Mouse (Mus musculus) heart, adult 2 months (tissue): ENCODE results near the gene Pgap2. TPM values are rescaled to one million over a fixed set of nuclear protein-coding genes. Genes with fewer than 3 reads are reported as not detected.

ENCODE experiments used
- DNase-seq, 2 experiments: peaks; one replicate each; pipeline ENCODE4 v3.0.0; 2021
- H3K27ac ChIP-seq: fragments of 200-600 bp; 2 replicates; pipeline ENCODE4 v1.8.1; 2022
- H3K27me3 ChIP-seq: fragments of 200-500 bp; 2 replicates; pipeline ENCODE4 v1.6.1; 2012; ENCODE audit warnings: mild to moderate bottlenecking, low read length, inconsistent platforms, mixed read lengths; ENCODE audit not compliant: control insufficient read depth, insufficient read depth
- H3K36me3 ChIP-seq: fragments of 200-500 bp; 2 replicates; pipeline ENCODE4 v1.6.1; 2012; ENCODE audit warnings: low read length, inconsistent platforms; ENCODE audit not compliant: control insufficient read depth, insufficient read depth
- H3K4me1 ChIP-seq: fragments of 200-500 bp; 2 replicates; pipeline ENCODE4 v1.6.1; 2011; ENCODE audit warnings: low read length; ENCODE audit not compliant: control insufficient read depth, insufficient read depth
- H3K4me3 ChIP-seq: fragments of 200-600 bp; 2 replicates; pipeline ENCODE4 v1.8.1; 2022
- H3K79me2 ChIP-seq: fragments of 200-500 bp; replicated peaks from 2 replicates; pipeline ENCODE4 v1.6.1; 2012; ENCODE audit warnings: mild to moderate bottlenecking, inconsistent platforms, low read length, moderate library complexity, mixed read lengths; ENCODE audit not compliant: control insufficient read depth, insufficient read depth
- H3K9ac ChIP-seq: fragments of 200-500 bp; 2 replicates; pipeline ENCODE4 v1.6.1; 2012; ENCODE audit warnings: low read depth, mild to moderate bottlenecking, control low read depth, inconsistent platforms, low read length, mixed read lengths
- CTCF ChIP-seq: fragments of 200-600 bp; IDR thresholded peaks from 2 replicates; pipeline ENCODE4 v1.8.1; 2022; ENCODE audit warnings: antibody characterized with exemption, mild to moderate bottlenecking, moderate library complexity
- EP300 ChIP-seq: fragments of 200-500 bp; IDR thresholded peaks from 2 replicates; pipeline ENCODE4 v1.6.1; 2011; ENCODE audit warnings: low read depth, low read length, control low read depth; ENCODE audit not compliant: insufficient read depth
- POLR2A ChIP-seq: fragments of 200-500 bp; IDR thresholded peaks from 2 replicates; pipeline ENCODE4 v1.6.1; 2011; ENCODE audit warnings: mild to moderate bottlenecking, low read depth, low read length, control low read depth; ENCODE audit not compliant: insufficient read depth
- WGBS: fragments of 180-500 bp; shearing (Covaris S2); methylation state at CpG from one replicate; pipeline ENCODE4 v1.1.7; 2018; 5-methylcytosine and 5-hydroxymethylcytosine counted together
- intact Hi-C: fragments of 180-260 bp; cut with DNase I; formaldehyde crosslinking; loops from one replicate; pipeline ENCODE4 v1.15.1; 2025
- polyA plus RNA-seq: library from polyadenylated mRNA; depleted of rRNA; stranded (reverse); fragments of >200 nt; gene quantifications from 2 replicates; pipeline ENCODE4 v1.2.3, GENCODE M21; 2012
- total RNA-seq, 2 experiments: library from RNA; stranded (reverse); gene quantifications; 2 replicates each; pipeline ENCODE4 v1.2.3; 2021

The Pgap2 gene
- total and polyA plus RNA-seq, 3 experiments, result 59.7 to 124 (median 65.4) TPM

- TF ChIP-seq POLR2A (no peak), CTCF (no peak), EP300 (no peak)
- Histone ChIP-seq H3K4me3 (peak overlapping the region; percentile 78), H3K79me2 (peaks cover 2% of the 10 kb centered on the region), H3K36me3 (peaks cover 4% of the 10 kb centered on the region; the same call in 1 of the 2 replicates), H3K4me1 (peaks cover 24% of the 10 kb centered on the region), H3K9ac (peak overlapping the region; percentile 97), H3K27me3 (no peaks in the 10 kb centered on the region), H3K27ac (peak overlapping the region; percentile 99)
- DNase-seq, result no peak
- intact Hi-C loops, result no loop called here
- WGBS, result under 1% methylated on average over 22 of the region's 23 CpGs
These were observed 39.5 kb downstream of the Pgap2 start for GRCm38 (mm10) chr7:102249531-102249895.

- peak; percentile 89 for DNase-seq
- peak overlapping the region; percentile 97 for H3K9ac ChIP-seq
- no peaks in the 10 kb centered on the region for H3K27me3 ChIP-seq
- H3K79me2 ChIP-seq, result peaks cover 2% of the 10 kb centered on the region
- peak overlapping the region; percentile 99 for H3K27ac ChIP-seq
- WGBS, result under 1% methylated on average over 46 of the region's 49 CpGs
- no peak for TF ChIP-seq CTCF
- peak; percentile 84 for TF ChIP-seq POLR2A
- 0 out of 2 replicates have a peak, but pooled peaks have one; percentile 44 for TF ChIP-seq EP300
- peaks cover 21% of the 10 kb centered on the region for H3K4me1 ChIP-seq
- peaks cover 4% of the 10 kb centered on the region; the same call in 1 of the 2 replicates for H3K36me3 ChIP-seq
- intact Hi-C loops, result loop anchor here (1.0 to 5.0 kb wide), 4 partner anchors 28 to 598 kb away; partner anchors contain the start of genes Nup98 and Pgap2
- H3K4me3 ChIP-seq, result peak overlapping the region; percentile 78
These were observed 40.1 kb downstream of the Pgap2 start for GRCm38 (mm10) chr7:102249896-102250630.

DNA sequence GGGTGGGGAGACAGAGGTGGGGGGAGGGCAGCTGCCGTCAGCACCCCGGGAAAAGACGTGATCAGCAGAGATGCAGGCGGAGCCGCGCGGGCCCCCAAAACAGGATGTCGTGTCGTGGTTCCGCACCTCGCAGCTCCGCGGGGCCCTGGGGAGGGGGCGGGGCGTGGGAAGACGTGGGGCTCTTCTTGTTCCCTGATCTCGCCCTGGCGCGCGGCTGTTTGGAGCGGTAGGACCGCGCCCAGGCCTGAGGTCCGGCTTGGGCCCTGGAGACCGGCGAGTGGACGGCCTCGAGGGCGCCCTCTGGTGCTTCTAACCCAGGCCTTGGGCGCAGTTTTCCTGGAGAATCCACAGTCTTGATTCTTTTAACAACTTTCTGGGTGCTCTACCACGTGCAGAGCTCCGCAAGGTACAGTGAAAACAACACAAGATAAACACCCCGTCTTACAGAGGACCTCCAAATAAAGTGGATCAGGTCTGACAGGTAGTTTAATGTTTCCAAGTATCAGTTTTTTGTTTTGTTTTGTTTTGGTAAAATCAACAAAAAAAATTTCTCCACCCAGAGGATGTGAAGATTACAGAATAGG, 40.7 kb downstream of the Pgap2 start:
- TF ChIP-seq EP300, result peak; percentile 61; the same call in 1 of the 2 replicates
- no peak; the same call in 1 of the 2 replicates for TF ChIP-seq POLR2A
- TF ChIP-seq CTCF, result peak; percentile 98
- peak overlapping the region; percentile 99 for H3K27ac ChIP-seq
- H3K27me3 ChIP-seq, result no peaks in the 10 kb centered on the region
- peaks cover under 1% of the 10 kb centered on the region for H3K79me2 ChIP-seq
- peak overlapping the region; percentile 78 for H3K4me3 ChIP-seq
- DNase-seq, result peak; percentile 95 to 98
- peaks cover 4% of the 10 kb centered on the region; the same call in 1 of the 2 replicates for H3K36me3 ChIP-seq
- peak overlapping the region; percentile 83 for H3K9ac ChIP-seq
- 1% methylated on average over 33 of the region's 33 CpGs for WGBS
- intact Hi-C loops, result loop anchor here (1.0 to 5.0 kb wide), 4 partner anchors 28 to 598 kb away; partner anchors contain the start of genes Nup98 and Pgap2
- H3K4me1 ChIP-seq, result peaks cover 15% of the 10 kb centered on the region

DNA sequence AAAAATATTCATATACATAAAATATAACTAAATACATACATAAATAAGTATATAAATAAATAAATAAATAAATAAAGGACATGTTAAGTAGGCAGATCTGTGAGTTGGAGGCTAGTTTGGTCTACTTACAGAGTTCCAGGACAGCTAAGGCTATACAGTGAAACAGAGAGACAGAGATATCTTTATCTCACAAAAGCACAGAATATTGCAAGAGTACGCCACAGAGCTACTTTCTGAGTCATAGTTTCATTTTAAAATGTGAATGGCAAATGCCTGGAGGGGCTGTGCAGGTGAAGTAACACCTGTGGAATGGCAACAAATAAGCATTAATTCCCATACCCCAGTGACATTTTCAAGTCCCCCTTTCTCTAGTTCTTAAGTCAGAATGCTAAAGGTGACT, 43.6 kb downstream of the Pgap2 start:
- H3K4me1 ChIP-seq, result peaks cover 1% of the 10 kb centered on the region; the same call in 1 of the 2 replicates
- H3K4me3 ChIP-seq, result no peak overlapping the region
- DNase-seq, result no peak
- H3K27me3 ChIP-seq, result no peaks in the 10 kb centered on the region
- intact Hi-C loops, result loop anchor here (5.0 kb wide), 2 partner anchors 41 to 601 kb away; partner anchors contain the start of genes Nup98 and Pgap2
- no peak overlapping the region for H3K27ac ChIP-seq
- H3K9ac ChIP-seq, result no peak overlapping the region
- TF ChIP-seq CTCF, result no peak
- TF ChIP-seq EP300, result no peak
- no peak for TF ChIP-seq POLR2A
- 87% methylated on average over 1 of the region's 1 CpGs for WGBS
- H3K79me2 ChIP-seq, result no peaks in the 10 kb centered on the region; the same call in 1 of the 2 replicates
- no peaks in the 10 kb centered on the region for H3K36me3 ChIP-seq

GRCm38 (mm10) chr7:102255954-102256353, 45.9 kb downstream of the Pgap2 start, which contains the start of gene Rhog:
Rhog (minus strand) TSS chr7:102256054.
- intact Hi-C loops, result no loop called here

DNA sequence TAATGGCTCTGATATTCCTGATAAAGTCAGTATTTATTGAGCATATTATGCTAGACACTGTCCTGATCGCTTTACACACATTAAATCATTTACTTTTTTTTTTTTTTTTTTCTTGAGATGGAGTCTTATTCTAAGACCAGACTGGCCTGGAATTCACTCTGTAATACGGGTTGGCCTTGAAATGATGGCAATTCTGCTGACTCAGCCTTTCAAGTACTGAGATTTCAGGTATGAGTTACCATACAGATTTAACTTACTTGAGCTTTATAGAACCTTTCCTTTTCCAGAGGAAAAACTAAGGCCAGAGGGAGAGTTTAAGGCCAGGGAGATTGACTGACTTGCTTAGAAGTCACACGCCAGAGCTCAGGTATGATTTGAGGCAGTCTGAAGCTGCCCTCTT, 46.6 kb downstream of the Pgap2 start:
- 81% methylated on average over 3 of the region's 3 CpGs for WGBS
- no peak overlapping the region for H3K4me3 ChIP-seq
- no peak overlapping the region for H3K9ac ChIP-seq
- no peaks in the 10 kb centered on the region for H3K36me3 ChIP-seq
- TF ChIP-seq EP300, result no peak
- TF ChIP-seq POLR2A, result no peak
- TF ChIP-seq CTCF, result no peak
- intact Hi-C loops, result no loop called here
- no peaks in the 10 kb centered on the region for H3K79me2 ChIP-seq
- no peak for DNase-seq
- no peaks in the 10 kb centered on the region for H3K27me3 ChIP-seq
- H3K4me1 ChIP-seq, result no peaks in the 10 kb centered on the region
- no peak overlapping the region for H3K27ac ChIP-seq

More at GRCm38 (mm10) chr7:102255954-102256353, 45.9 kb downstream of the Pgap2 start, which contains the start of gene Rhog:
- 86% methylated on average over 3 of the region's 3 CpGs for WGBS
- Histone ChIP-seq H3K79me2 (no peaks in the 10 kb centered on the region), H3K27ac (no peak within 1 kb of the TSS), H3K27me3 (no peaks in the 10 kb centered on the region), H3K36me3 (no peaks in the 10 kb centered on the region), H3K4me3 (no peak within 1 kb of the TSS), H3K9ac (no peak within 1 kb of the TSS), H3K4me1 (peaks cover 1% of the 10 kb centered on the region; the same call in 1 of the 2 replicates)
- no peak for DNase-seq
- TF ChIP-seq CTCF (no peak), EP300 (no peak), POLR2A (no peak)
